Mouse (Mus musculus) forebrain, embryonic 16.5 days (tissue): ENCODE results near the gene Rorc. TPM values are rescaled to one million over a fixed set of nuclear protein-coding genes. Genes with fewer than 3 reads are reported as not detected.

Source experiments
- ATAC-seq: fragments of 200-750 bp; cut with Nextera tagmentation; 2 replicates; pipeline ENCODE4 v1.8.0; 2017; ENCODE audit warnings: mild to moderate bottlenecking, moderate library complexity
- H3K27ac ChIP-seq: fragments of 300-500 bp; sonication (generic); 2 replicates; pipeline ENCODE4 v1.5.1; 2014; ENCODE audit warnings: low read length, control low read depth
- H3K27me3 ChIP-seq: fragments of 300-500 bp; sonication (generic); replicated peaks from 2 replicates; pipeline ENCODE4 v1.6.1; 2014; ENCODE audit warnings: low read length; ENCODE audit not compliant: control insufficient read depth, insufficient read depth
- H3K36me3 ChIP-seq: fragments of 300-500 bp; sonication (generic); 2 replicates; pipeline ENCODE4 v1.6.1; 2014; ENCODE audit not compliant: control insufficient read depth, insufficient read depth
- H3K4me1 ChIP-seq: fragments of 300-500 bp; sonication (generic); replicated peaks from 2 replicates; pipeline ENCODE4 v1.6.1; 2014; ENCODE audit warnings: low read length; ENCODE audit not compliant: control insufficient read depth, insufficient read depth
- H3K4me2 ChIP-seq: fragments of 300-500 bp; sonication (generic); 2 replicates; pipeline ENCODE4 v1.6.1; 2014; ENCODE audit warnings: mild to moderate bottlenecking, low read length, control low read depth
- H3K4me3 ChIP-seq: fragments of 300-500 bp; sonication (generic); replicated peaks from 2 replicates; pipeline ENCODE4 v1.5.1; 2014; ENCODE audit warnings: mild to moderate bottlenecking, low read length, control low read depth
- H3K9ac ChIP-seq: fragments of 300-500 bp; sonication (generic); replicated peaks from 2 replicates; pipeline ENCODE4 v1.6.1; 2014; ENCODE audit warnings: low read depth, low read length, control low read depth
- H3K9me3 ChIP-seq: fragments of 300-500 bp; sonication (generic); 2 replicates; pipeline ENCODE4 v1.6.1; 2016; ENCODE audit warnings: low read length; ENCODE audit not compliant: control insufficient read depth
- WGBS: fragments of 180-500 bp; shearing (Covaris S2); extraction: QIAGEN DNeasy Blood & Tissue Kit; methylation state at CpG from one replicate; pipeline ENCODE4 v1.1.7; 2014; 5-methylcytosine and 5-hydroxymethylcytosine counted together
- polyA plus RNA-seq: library from polyadenylated mRNA; unstranded; fragments of >200 nt; fragmentation: Nextera tagmentation; extraction: Ambion mirVana; gene quantifications from 2 replicates; pipeline ENCODE4 v1.2.1, GENCODE M21; 2015

Gene Rorc
- polyA plus RNA-seq, 1 experiment from 2014 or later: 0.54 TPM

GRCm38 (mm10) chr3:94373090-94373489 lies 496 bp downstream of the Rorc start:
- 1% methylated on average over 10 of the region's 10 CpGs for WGBS
- H3K9me3 ChIP-seq: no peaks in the 10 kb centered on the region
- H3K4me3 ChIP-seq: no peak overlapping the region
- H3K27ac ChIP-seq: no peak overlapping the region
- 0 out of 2 replicates have a peak overlapping the region, but pooled peaks have one; percentile 35 for H3K9ac ChIP-seq
- peak; percentile 34 for ATAC-seq
- peak overlapping the region; percentile 12 for H3K4me2 ChIP-seq
- no peaks in the 10 kb centered on the region for H3K36me3 ChIP-seq
- H3K4me1 ChIP-seq: peaks cover 19% of the 10 kb centered on the region
- H3K27me3 ChIP-seq: no peaks in the 10 kb centered on the region

- Histone ChIP-seq H3K9me3 (no peaks in the 10 kb centered on the region), H3K27ac (no peak overlapping the region), H3K4me2 (peak overlapping the region; percentile 12), H3K27me3 (no peaks in the 10 kb centered on the region), H3K9ac (no peak overlapping the region), H3K4me1 (peaks cover 19% of the 10 kb centered on the region), H3K4me3 (no peak overlapping the region), H3K36me3 (no peaks in the 10 kb centered on the region)
- peak; percentile 37 for ATAC-seq
- WGBS: 0% methylated on average over 5 of the region's 5 CpGs
Measured at GRCm38 (mm10) chr3:94373597-94374011, 1.0 kb downstream of the Rorc start.

GRCm38 (mm10) chr3:94374636-94375035 lies 2.0 kb downstream of the Rorc start:
- Histone ChIP-seq H3K27ac (no peak overlapping the region), H3K4me3 (no peak overlapping the region), H3K9me3 (no peaks in the 10 kb centered on the region), H3K4me2 (no peak overlapping the region), H3K36me3 (no peaks in the 10 kb centered on the region), H3K4me1 (peaks cover 19% of the 10 kb centered on the region), H3K9ac (no peak overlapping the region), H3K27me3 (no peaks in the 10 kb centered on the region)
- no peak for ATAC-seq

GRCm38 (mm10) chr3:94375146-94375545 lies 2.6 kb downstream of the Rorc start:
- H3K4me3 ChIP-seq: no peak overlapping the region
- no peaks in the 10 kb centered on the region for H3K27me3 ChIP-seq
- H3K9me3 ChIP-seq: no peaks in the 10 kb centered on the region
- no peaks in the 10 kb centered on the region for H3K36me3 ChIP-seq
- 88% methylated on average over 2 of the region's 2 CpGs for WGBS
- H3K9ac ChIP-seq: no peak overlapping the region
- peaks cover 19% of the 10 kb centered on the region for H3K4me1 ChIP-seq
- no peak overlapping the region for H3K4me2 ChIP-seq
- no peak for ATAC-seq
- H3K27ac ChIP-seq: no peak overlapping the region

- peaks cover 19% of the 10 kb centered on the region for H3K4me1 ChIP-seq
- ATAC-seq: no peak
- no peak overlapping the region for H3K4me3 ChIP-seq
- 59% methylated on average over 5 of the region's 5 CpGs for WGBS
- H3K36me3 ChIP-seq: no peaks in the 10 kb centered on the region
- H3K4me2 ChIP-seq: no peak overlapping the region
- H3K9me3 ChIP-seq: no peaks in the 10 kb centered on the region
- H3K27ac ChIP-seq: no peak overlapping the region
- H3K27me3 ChIP-seq: no peaks in the 10 kb centered on the region
- no peak overlapping the region for H3K9ac ChIP-seq
Measured at GRCm38 (mm10) chr3:94375861-94376260, 3.3 kb downstream of the Rorc start.

- ATAC-seq: no peak
- Histone ChIP-seq H3K27me3 (no peaks in the 10 kb centered on the region), H3K9me3 (no peaks in the 10 kb centered on the region), H3K4me3 (no peak overlapping the region), H3K9ac (no peak overlapping the region), H3K4me2 (no peak overlapping the region), H3K27ac (no peak overlapping the region), H3K4me1 (peaks cover 13% of the 10 kb centered on the region), H3K36me3 (no peaks in the 10 kb centered on the region)
- 28% methylated on average over 13 of the region's 13 CpGs for WGBS
Measured at GRCm38 (mm10) chr3:94377028-94377923, 4.7 kb downstream of the Rorc start.

- no peak overlapping the region for H3K9ac ChIP-seq
- no peak for ATAC-seq
- H3K9me3 ChIP-seq: no peaks in the 10 kb centered on the region
- no peak overlapping the region for H3K27ac ChIP-seq
- H3K4me2 ChIP-seq: no peak overlapping the region
- H3K4me1 ChIP-seq: no peaks in the 10 kb centered on the region
- no peak overlapping the region for H3K4me3 ChIP-seq
- no peaks in the 10 kb centered on the region for H3K27me3 ChIP-seq
- no peaks in the 10 kb centered on the region for H3K36me3 ChIP-seq
- WGBS: 20% methylated on average over 9 of the region's 9 CpGs
Measured at GRCm38 (mm10) chr3:94379831-94380510, 7.4 kb downstream of the Rorc start.

- no peaks in the 10 kb centered on the region for H3K36me3 ChIP-seq
- 80% methylated on average over 5 of the region's 5 CpGs for WGBS
- no peak for ATAC-seq
Measured at GRCm38 (mm10) chr3:94382308-94382707, 9.7 kb downstream of the Rorc start.

GRCm38 (mm10) chr3:94383476-94383875 lies 10.9 kb downstream of the Rorc start:
- no peaks in the 10 kb centered on the region for H3K4me1 ChIP-seq
- WGBS: 70% methylated on average over 3 of the region's 3 CpGs
- H3K27me3 ChIP-seq: no peaks in the 10 kb centered on the region
- no peaks in the 10 kb centered on the region for H3K36me3 ChIP-seq
- H3K9me3 ChIP-seq: no peaks in the 10 kb centered on the region
- no peak for ATAC-seq
- no peak overlapping the region for H3K4me2 ChIP-seq
- H3K27ac ChIP-seq: no peak overlapping the region
- no peak overlapping the region for H3K4me3 ChIP-seq
- H3K9ac ChIP-seq: no peak overlapping the region

More at GRCm38 (mm10) chr3:94382308-94382707, 9.7 kb downstream of the Rorc start:
- H3K4me3 ChIP-seq: no peak overlapping the region
- no peaks in the 10 kb centered on the region for H3K9me3 ChIP-seq
- H3K27me3 ChIP-seq: no peaks in the 10 kb centered on the region
- H3K4me2 ChIP-seq: no peak overlapping the region
- no peaks in the 10 kb centered on the region for H3K4me1 ChIP-seq
- no peak overlapping the region for H3K9ac ChIP-seq
- H3K27ac ChIP-seq: no peak overlapping the region
